Mouse (Mus musculus): ENCODE measurements around the gene Dnah12.

- no peak for TF ChIP-seq CTCF (IDR thresholded peaks at IDR 0.05; ENCODE audit: borderline replicate concordance, insufficient read depth, low read length)
- TF ChIP-seq POLR2A (IDR thresholded peaks at IDR 0.05; ENCODE audit: low read depth, low read length) = no peak
These were observed 175.2 kb downstream of the Dnah12 start for GRCm38 (mm10) chr14:26868299-26868698.
